Mouse (Mus musculus) small intestine, adult 2 months (tissue): ENCODE measurements around the gene Zmynd10.

Source experiments
- CTCF ChIP-seq: fragments of 200-500 bp; IDR thresholded peaks from 2 replicates; pipeline ENCODE4 v1.5.1; 2012; ENCODE audit warnings: low read depth, mild to moderate bottlenecking, control low read depth, inconsistent platforms, low read length, moderate library complexity, mixed read lengths; ENCODE audit not compliant: insufficient replicate concordance, insufficient read length; ENCODE audit errors: extremely low read depth
- POLR2A ChIP-seq: fragments of 200-500 bp; IDR thresholded peaks from 2 replicates; pipeline ENCODE4 v1.6.1; 2012; ENCODE audit warnings: low read depth, mild to moderate bottlenecking, control low read depth, inconsistent platforms, low read length, moderate library complexity

GRCm38 (mm10) chr9:107540420-107540819 is 6.7 kb upstream of the Zmynd10 start:
- no peak for TF ChIP-seq CTCF
- no peak for TF ChIP-seq POLR2A
